Mouse (Mus musculus): ENCODE data around the gene Mrps12.

DNA sequence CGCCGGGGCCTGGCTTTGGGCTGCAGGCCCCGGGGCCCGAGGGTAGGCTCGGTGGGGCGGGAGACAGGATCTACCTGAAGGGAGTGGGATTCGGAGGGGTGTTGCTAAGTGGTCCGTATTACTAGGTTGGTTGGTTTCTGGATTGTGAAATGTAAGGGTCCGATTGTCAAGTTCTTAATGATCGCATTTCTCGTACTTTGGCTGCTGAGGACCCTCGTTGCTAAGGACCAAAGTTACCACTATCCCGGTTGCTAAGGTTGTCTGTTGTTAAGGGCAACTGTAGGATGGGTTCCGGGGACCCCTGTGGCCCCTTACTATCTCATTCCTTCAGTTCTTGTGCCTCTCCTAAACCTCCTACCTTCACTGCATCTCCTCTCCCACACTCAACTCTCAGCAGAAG is 25.3 kb upstream of the Mrps12 start:
- TF ChIP-seq CTCF (IDR thresholded peaks at IDR 0.05; ENCODE audit: borderline replicate concordance, control insufficient read depth, extremely low read depth, insufficient read depth, low read length, poor library complexity) (no peak), POLR2A (IDR thresholded peaks at IDR 0.05; ENCODE audit: control insufficient read depth, extremely low read depth, insufficient read depth, low read length, poor library complexity) (no peak)

Data from thymus, adult 2 months (tissue).